Mouse (Mus musculus): Measurements from ENCODE around the gene Anks1b. TPM values are rescaled to one million over a fixed set of nuclear protein-coding genes. Genes with fewer than 3 reads are reported as not detected.

Gene Anks1b
- total and polyA plus RNA-seq, 2 experiments from 2014 or later, result 105 to 342 TPM

- 9% methylated on average over 66 of the region's 72 CpGs for WGBS
- Histone ChIP-seq H3K27ac (ENCODE audit: low read depth, low read length) (no peak overlapping the region), H3K9ac (replicated peaks; ENCODE audit: low read length, poor library complexity, severe bottlenecking) (peak overlapping the region; percentile 52), H3K27me3 (ENCODE audit: insufficient read depth, low read length) (no peaks in the 10 kb centered on the region), H3K9me3 (ENCODE audit: low read length) (no peaks in the 10 kb centered on the region), H3K4me1 (ENCODE audit: insufficient read depth, low read length) (0 out of 2 replicates have a peak, but pooled peaks cover 5% of the 10 kb centered on the region), H3K36me3 (ENCODE audit: insufficient read depth, low read length) (peaks cover 22% of the 10 kb centered on the region), H3K4me3 (ENCODE audit: low read depth, low read length) (peak overlapping the region; percentile 36), H3K4me2 (ENCODE audit: low read depth, low read length, poor library complexity, severe bottlenecking) (peak overlapping the region; percentile 76)
- TF ChIP-seq CTCF (IDR thresholded peaks at IDR 0.05), result no peak
- ATAC-seq (ENCODE audit: low FRiP score), result 0 out of 2 replicates have a peak, but pooled peaks have one; percentile 24
- peak; percentile 31 for DNase-seq (ENCODE audit: low spot score)
Measured at GRCm38 (mm10) chr10:90969355-90970174, 1096.3 kb downstream of the Anks1b start.

- TF ChIP-seq CTCF (IDR thresholded peaks at IDR 0.05), result no peak
- H3K27ac ChIP-seq (ENCODE audit: low read depth, low read length), result no peak overlapping the region
- no peak overlapping the region for H3K4me2 ChIP-seq (ENCODE audit: low read depth, low read length, poor library complexity, severe bottlenecking)
- 0 out of 2 replicates have a peak, but pooled peaks cover 5% of the 10 kb centered on the region for H3K4me1 ChIP-seq (ENCODE audit: insufficient read depth, low read length)
- no peaks in the 10 kb centered on the region for H3K9me3 ChIP-seq (ENCODE audit: low read length)
- DNase-seq (ENCODE audit: low spot score) (no peak), ATAC-seq (ENCODE audit: low FRiP score) (no peak)
- WGBS, result 57% methylated on average over 4 of the region's 4 CpGs
- H3K27me3 ChIP-seq (ENCODE audit: insufficient read depth, low read length), result no peaks in the 10 kb centered on the region
- H3K9ac ChIP-seq (replicated peaks; ENCODE audit: low read length, poor library complexity, severe bottlenecking), result no peak overlapping the region
- peaks cover 22% of the 10 kb centered on the region for H3K36me3 ChIP-seq (ENCODE audit: insufficient read depth, low read length)
- no peak overlapping the region for H3K4me3 ChIP-seq (ENCODE audit: low read depth, low read length)
Measured at GRCm38 (mm10) chr10:90970560-90970959, 1097.3 kb downstream of the Anks1b start.

GRCm38 (mm10) chr10:90974084-90974483 is 1100.8 kb downstream of the Anks1b start:
- no peak for TF ChIP-seq CTCF (IDR thresholded peaks at IDR 0.05)
- Histone ChIP-seq H3K9me3 (ENCODE audit: low read length) (no peaks in the 10 kb centered on the region), H3K4me3 (ENCODE audit: low read depth, low read length) (no peak overlapping the region), H3K27ac (ENCODE audit: low read depth, low read length) (no peak overlapping the region), H3K9ac (replicated peaks; ENCODE audit: low read length, poor library complexity, severe bottlenecking) (no peak overlapping the region), H3K4me2 (ENCODE audit: low read depth, low read length, poor library complexity, severe bottlenecking) (no peak overlapping the region), H3K27me3 (ENCODE audit: insufficient read depth, low read length) (no peaks in the 10 kb centered on the region), H3K4me1 (ENCODE audit: insufficient read depth, low read length) (0 out of 2 replicates have a peak, but pooled peaks cover 5% of the 10 kb centered on the region), H3K36me3 (ENCODE audit: insufficient read depth, low read length) (no peaks in the 10 kb centered on the region)
- no peak for DNase-seq (ENCODE audit: low spot score)
- ATAC-seq (ENCODE audit: low FRiP score), result no peak
- 69% methylated on average over 2 of the region's 2 CpGs for WGBS

GRCm38 (mm10) chr10:90974491-90974890 is 1101.2 kb downstream of the Anks1b start:
- DNase-seq (ENCODE audit: low spot score) (no peak), ATAC-seq (ENCODE audit: low FRiP score) (no peak)
- no peak overlapping the region for H3K4me3 ChIP-seq (ENCODE audit: low read depth, low read length)
- 91% methylated on average over 6 of the region's 6 CpGs for WGBS
- H3K4me1 ChIP-seq (ENCODE audit: insufficient read depth, low read length), result 0 out of 2 replicates have a peak, but pooled peaks cover 4% of the 10 kb centered on the region
- no peak overlapping the region for H3K9ac ChIP-seq (replicated peaks; ENCODE audit: low read length, poor library complexity, severe bottlenecking)
- H3K9me3 ChIP-seq (ENCODE audit: low read length), result no peaks in the 10 kb centered on the region
- H3K36me3 ChIP-seq (ENCODE audit: insufficient read depth, low read length), result no peaks in the 10 kb centered on the region
- H3K4me2 ChIP-seq (ENCODE audit: low read depth, low read length, poor library complexity, severe bottlenecking), result no peak overlapping the region
- no peak overlapping the region for H3K27ac ChIP-seq (ENCODE audit: low read depth, low read length)
- TF ChIP-seq CTCF (IDR thresholded peaks at IDR 0.05), result no peak
- H3K27me3 ChIP-seq (ENCODE audit: insufficient read depth, low read length), result no peaks in the 10 kb centered on the region

- H3K9ac ChIP-seq (replicated peaks; ENCODE audit: low read length, poor library complexity, severe bottlenecking), result no peak overlapping the region
- H3K9me3 ChIP-seq (ENCODE audit: low read length), result no peaks in the 10 kb centered on the region
- DNase-seq (ENCODE audit: low spot score) (no peak), ATAC-seq (ENCODE audit: low FRiP score) (no peak)
- 93% methylated on average over 4 of the region's 4 CpGs for WGBS
- no peak overlapping the region for H3K27ac ChIP-seq (ENCODE audit: low read depth, low read length)
- H3K4me2 ChIP-seq (ENCODE audit: low read depth, low read length, poor library complexity, severe bottlenecking), result no peak overlapping the region
- H3K27me3 ChIP-seq (ENCODE audit: insufficient read depth, low read length), result no peaks in the 10 kb centered on the region
- no peaks in the 10 kb centered on the region for H3K36me3 ChIP-seq (ENCODE audit: insufficient read depth, low read length)
- H3K4me1 ChIP-seq (ENCODE audit: insufficient read depth, low read length), result no peaks in the 10 kb centered on the region
- TF ChIP-seq CTCF (IDR thresholded peaks at IDR 0.05), result no peak
- no peak overlapping the region for H3K4me3 ChIP-seq (ENCODE audit: low read depth, low read length)
Measured at GRCm38 (mm10) chr10:90981811-90982210, 1108.5 kb downstream of the Anks1b start.

GRCm38 (mm10) chr10:90983046-90983445 is 1109.7 kb downstream of the Anks1b start:
- Histone ChIP-seq H3K9me3 (ENCODE audit: low read length) (no peaks in the 10 kb centered on the region), H3K4me3 (ENCODE audit: low read depth, low read length) (no peak overlapping the region), H3K36me3 (ENCODE audit: insufficient read depth, low read length) (no peaks in the 10 kb centered on the region), H3K27ac (ENCODE audit: low read depth, low read length) (no peak overlapping the region), H3K27me3 (ENCODE audit: insufficient read depth, low read length) (no peaks in the 10 kb centered on the region), H3K9ac (replicated peaks; ENCODE audit: low read length, poor library complexity, severe bottlenecking) (no peak overlapping the region), H3K4me1 (ENCODE audit: insufficient read depth, low read length) (no peaks in the 10 kb centered on the region), H3K4me2 (ENCODE audit: low read depth, low read length, poor library complexity, severe bottlenecking) (no peak overlapping the region)
- ATAC-seq (ENCODE audit: low FRiP score) (no peak), DNase-seq (ENCODE audit: low spot score) (peak; percentile 54)
- no peak for TF ChIP-seq CTCF (IDR thresholded peaks at IDR 0.05)
- 76% methylated on average over 8 of the region's 8 CpGs for WGBS

Data from midbrain, postnatal 0 days (tissue).